In genomic region chr17:66100566-66101379, GRCm38 (mm10) we compare ENCODE assay signal across 7 mouse cellular contexts. TPM values are rescaled to one million over a fixed set of nuclear protein-coding genes. Genes with fewer than 3 reads are reported as not detected.
DNase-seq lines count a peak whose midpoint lies in the region; ATAC-seq and TF ChIP-seq lines count a peak whose summit lies in the region.

No protein-coding gene starts in this region.

- TF ChIP-seq EP300 in liver, embryonic 14.5 days (IDR thresholded peaks at IDR 0.05; ENCODE audit: low read depth): no peak

- H3K9ac ChIP-seq in hindbrain, embryonic 11.5 days (ENCODE audit: low read depth, low read length): peak overlapping the region; percentile 96
- peak overlapping the region; percentile 99 for H3K9ac ChIP-seq in liver, embryonic 14.5 days (replicated peaks)
- peak overlapping the region; percentile 100 for H3K9ac ChIP-seq in stomach, embryonic 15.5 days

- peak overlapping the region; percentile 65 for H3K4me3 ChIP-seq in hindbrain, embryonic 11.5 days (ENCODE audit: low read depth, low read length)
- H3K4me3 ChIP-seq in liver, embryonic 14.5 days (ENCODE audit: insufficient read depth in 1 of 2, low read depth in 2 of 2, low read length in 2 of 2): peak overlapping the region; percentile 85 to 99
- peak overlapping the region; percentile 90 for H3K4me3 ChIP-seq in stomach, embryonic 15.5 days (replicated peaks)

- no peaks in the 10 kb centered on the region for H3K27me3 ChIP-seq in hindbrain, embryonic 11.5 days (ENCODE audit: control insufficient read depth, insufficient read depth, low read length)
- no peaks in the 10 kb centered on the region for H3K27me3 ChIP-seq in liver, embryonic 14.5 days (ENCODE audit: control insufficient read depth, insufficient read depth, low read length)
- no peaks in the 10 kb centered on the region for H3K27me3 ChIP-seq in stomach, embryonic 15.5 days (replicated peaks)

- H3K4me2 ChIP-seq in hindbrain, embryonic 11.5 days (replicated peaks; ENCODE audit: low read depth, low read length): peak overlapping the region; percentile 53
- peak overlapping the region; percentile 73 for H3K4me2 ChIP-seq in liver, embryonic 14.5 days (ENCODE audit: low read depth)
- peak overlapping the region; percentile 81 for H3K4me2 ChIP-seq in stomach, embryonic 15.5 days

- WGBS in hindbrain, embryonic 11.5 days: under 1% methylated on average over 41 of the region's 41 CpGs
- 2% methylated on average over 36 of the region's 41 CpGs for WGBS in liver, embryonic 14.5 days (ENCODE audit: insufficient replicate concordance)
- WGBS in stomach, embryonic 15.5 days: under 1% methylated on average over 41 of the region's 41 CpGs

- peak; percentile 64 for DNase-seq in ovary, postnatal 10 days (ENCODE audit: low spot score)
- DNase-seq in ovary, postnatal 14 days (ENCODE audit: low spot score): no peak
- DNase-seq in hindbrain, embryonic 11.5 days (ENCODE audit: low spot score): no peak
- peak in 1 of 3 experiments; percentile 37 for DNase-seq in liver, embryonic 14.5 days (ENCODE audit: low read depth in 3 of 3, low spot score in 3 of 3)
- no peak for DNase-seq in layer of hippocampus, adult 8-10 months (ENCODE audit: low spot score in 2 of 2)

- ATAC-seq in common myeloid progenitor, adult 5-6 weeks (replicated peaks; ENCODE audit: low read depth, poor library complexity, severe bottlenecking): peak; percentile 7
- ATAC-seq in hindbrain, embryonic 11.5 days (ENCODE audit: low FRiP score): no peak; the same call in 1 of the 2 replicates
- peak; percentile 38 for ATAC-seq in liver, embryonic 14.5 days (ENCODE audit: insufficient read depth)
- ATAC-seq in stomach, embryonic 15.5 days (ENCODE audit: insufficient read depth, low FRiP score, low read depth): peak; percentile 51; the same call in 1 of the 2 replicates

- H3K27ac ChIP-seq in hindbrain, embryonic 11.5 days (ENCODE audit: low read depth, low read length): peak overlapping the region; percentile 90
- peak overlapping the region; percentile 87 for H3K27ac ChIP-seq in liver, embryonic 14.5 days
- H3K27ac ChIP-seq in stomach, embryonic 15.5 days: peak overlapping the region; percentile 97

- no peaks in the 10 kb centered on the region for H3K36me3 ChIP-seq in hindbrain, embryonic 11.5 days (ENCODE audit: control insufficient read depth, insufficient read depth, low read length)
- no peaks in the 10 kb centered on the region; the same call in 1 of the 2 replicates for H3K36me3 ChIP-seq in liver, embryonic 14.5 days (replicated peaks; ENCODE audit: control insufficient read depth, insufficient read depth, low read depth)
- H3K36me3 ChIP-seq in stomach, embryonic 15.5 days: no peaks in the 10 kb centered on the region

- H3K4me1 ChIP-seq in hindbrain, embryonic 11.5 days (replicated peaks; ENCODE audit: control insufficient read depth, insufficient read depth, low read length): no peaks in the 10 kb centered on the region
- peaks cover 5 to 11% of the 10 kb centered on the region in 2 experiments for H3K4me1 ChIP-seq in liver, embryonic 14.5 days (replicated peaks; ENCODE audit: control insufficient read depth in 2 of 2, insufficient read depth in 2 of 2, low read length in 1 of 2)
- H3K4me1 ChIP-seq in stomach, embryonic 15.5 days: peaks cover 4% of the 10 kb centered on the region; the same call in 1 of the 2 replicates

- H3K9me3 ChIP-seq in hindbrain, embryonic 11.5 days (ENCODE audit: control insufficient read depth, low read length): no peaks in the 10 kb centered on the region
- H3K9me3 ChIP-seq in liver, embryonic 14.5 days (ENCODE audit: control insufficient read depth, low read length): no peaks in the 10 kb centered on the region
- H3K9me3 ChIP-seq in stomach, embryonic 15.5 days: no peaks in the 10 kb centered on the region

- TF ChIP-seq CTCF in liver, embryonic 14.5 days (IDR thresholded peaks at IDR 0.05; ENCODE audit: low read depth): no peak

RNA-seq across cellular contexts. Expression of gene Ndufv2, which starts 0.6 kb away (rescaled TPM):
- total RNA-seq in common myeloid progenitor, adult 5-6 weeks (2017): 219 and 270 TPM in 2 replicates
- 336 and 342 TPM in 2 replicates for polyA plus RNA-seq in hindbrain, embryonic 11.5 days (2014; fragmentation: Nextera tagmentation; extraction: Ambion mirVana)
- polyA plus RNA-seq in liver, embryonic 14.5 days (2012; rRNA removed): 28.6 and 54.6 TPM in 2 replicates
- polyA plus RNA-seq in liver, embryonic 14.5 days (2014; fragmentation: Nextera tagmentation; extraction: Ambion mirVana): 268 and 273 TPM in 2 replicates
- polyA plus RNA-seq in stomach, embryonic 15.5 days (2015; fragmentation: Nextera tagmentation; extraction: Ambion mirVana): 349 and 368 TPM in 2 replicates
- total RNA-seq in layer of hippocampus, adult 8-10 months (2022): 100 to 1,000 TPM; 227 to 270 (median 244) TPM

RNA-seq across cellular contexts. Expression of gene Washc1, which starts 10.6 kb away (rescaled TPM):
- total RNA-seq in common myeloid progenitor, adult 5-6 weeks (2017): 25.9 and 27.5 TPM in 2 replicates
- 27.6 and 30.8 TPM in 2 replicates for polyA plus RNA-seq in hindbrain, embryonic 11.5 days (2014; fragmentation: Nextera tagmentation; extraction: Ambion mirVana)
- 9.9 and 12.0 TPM in 2 replicates for polyA plus RNA-seq in liver, embryonic 14.5 days (2012; rRNA removed)
- polyA plus RNA-seq in liver, embryonic 14.5 days (2014; fragmentation: Nextera tagmentation; extraction: Ambion mirVana): 12.9 and 16.7 TPM in 2 replicates
- 33.3 and 37.8 TPM in 2 replicates for polyA plus RNA-seq in stomach, embryonic 15.5 days (2015; fragmentation: Nextera tagmentation; extraction: Ambion mirVana)
- 10 to 100 TPM; 41.0 to 51.1 (median 49.0) TPM for total RNA-seq in layer of hippocampus, adult 8-10 months (2022)

RNA-seq across cellular contexts. Expression of gene Ddx11, which starts 22.5 kb away (rescaled TPM):
- 17.1 and 25.4 TPM in 2 replicates for total RNA-seq in common myeloid progenitor, adult 5-6 weeks (2017)
- 13.4 and 17.0 TPM in 2 replicates for polyA plus RNA-seq in hindbrain, embryonic 11.5 days (2014; fragmentation: Nextera tagmentation; extraction: Ambion mirVana)
- 5.0 and 7.0 TPM in 2 replicates for polyA plus RNA-seq in liver, embryonic 14.5 days (2012; rRNA removed)
- 4.7 and 6.3 TPM in 2 replicates for polyA plus RNA-seq in liver, embryonic 14.5 days (2014; fragmentation: Nextera tagmentation; extraction: Ambion mirVana)
- polyA plus RNA-seq in stomach, embryonic 15.5 days (2015; fragmentation: Nextera tagmentation; extraction: Ambion mirVana): 17.3 and 21.9 TPM in 2 replicates
- 1 to 10 TPM in 3 of 4 experiments, under 1 TPM in 1; 0.89 to 1.9 (median 1.4) TPM for total RNA-seq in layer of hippocampus, adult 8-10 months (2022)

RNA-seq across cellular contexts. Expression of gene Ankrd12, which starts 23.9 kb away (rescaled TPM):
- 50.5 and 62.8 TPM in 2 replicates for total RNA-seq in common myeloid progenitor, adult 5-6 weeks (2017)
- 35.3 and 49.2 TPM in 2 replicates for polyA plus RNA-seq in hindbrain, embryonic 11.5 days (2014; fragmentation: Nextera tagmentation; extraction: Ambion mirVana)
- 1.7 and 2.7 TPM in 2 replicates for polyA plus RNA-seq in liver, embryonic 14.5 days (2012; rRNA removed)
- 5.7 and 6.2 TPM in 2 replicates for polyA plus RNA-seq in liver, embryonic 14.5 days (2014; fragmentation: Nextera tagmentation; extraction: Ambion mirVana)
- polyA plus RNA-seq in stomach, embryonic 15.5 days (2015; fragmentation: Nextera tagmentation; extraction: Ambion mirVana): 29.0 and 29.9 TPM in 2 replicates
- total RNA-seq in layer of hippocampus, adult 8-10 months (2022): 100 to 1,000 TPM; 198 to 247 (median 235) TPM
